Mouse (Mus musculus) erythroblast, embryonic 14.5 days (primary cell): ENCODE measurements around the gene Agrp. TPM values are rescaled to one million over a fixed set of nuclear protein-coding genes. Genes with fewer than 3 reads are reported as not detected.

Experiments
- H3K27me3 ChIP-seq: 2 replicates; pipeline ENCODE4 v1.6.1; 2012; ENCODE audit warnings: inconsistent platforms; ENCODE audit not compliant: control insufficient read depth
- H3K36me3 ChIP-seq: 2 replicates; pipeline ENCODE4 v1.6.1; 2012; ENCODE audit warnings: mild to moderate bottlenecking, inconsistent platforms; ENCODE audit not compliant: control insufficient read depth
- H3K4me1 ChIP-seq: 2 replicates; pipeline ENCODE4 v1.6.1; 2012; ENCODE audit warnings: inconsistent platforms; ENCODE audit not compliant: control insufficient read depth
- H3K4me3 ChIP-seq: replicated peaks from 2 replicates; pipeline ENCODE3; 2012; ENCODE audit warnings: moderate library complexity, mild to moderate bottlenecking, inconsistent platforms
- H3K9me3 ChIP-seq: 2 replicates; pipeline ENCODE4 v1.6.1; 2012; ENCODE audit warnings: low read length, inconsistent platforms, mixed read lengths; ENCODE audit not compliant: control insufficient read depth
- GATA1 ChIP-seq: IDR thresholded peaks from 2 replicates; pipeline ENCODE4 v1.6.1; 2012; ENCODE audit warnings: low read length, inconsistent platforms, mixed read lengths
- TAL1 ChIP-seq: IDR thresholded peaks from 3 replicates; pipeline ENCODE4 v1.6.1; 2012; ENCODE audit warnings: low read length, inconsistent platforms, mixed read lengths
- polyA plus RNA-seq: library from polyadenylated mRNA; stranded (reverse); fragments of >175 nt; gene quantifications from 2 replicates; pipeline ENCODE4 v1.2.3, GENCODE M21; 2012

Gene Agrp
- polyA plus RNA-seq, 1 experiment = not detected

GRCm38 (mm10) chr8:105640511-105640910 lies 3.3 kb upstream of the Agrp start:
- Histone ChIP-seq H3K36me3 (peaks cover 62% of the 10 kb centered on the region), H3K4me1 (peaks cover 50% of the 10 kb centered on the region), H3K4me3 (no peak overlapping the region), H3K9me3 (no peaks in the 10 kb centered on the region), H3K27me3 (no peaks in the 10 kb centered on the region)
- TF ChIP-seq GATA1 (no peak), TAL1 (no peak)

- H3K4me1 ChIP-seq = peaks cover 55% of the 10 kb centered on the region
- H3K4me3 ChIP-seq = no peak overlapping the region
- peaks cover 55% of the 10 kb centered on the region for H3K36me3 ChIP-seq
These were observed 2.6 kb upstream of the Agrp start for GRCm38 (mm10) chr8:105639835-105640234.

GRCm38 (mm10) chr8:105638510-105638909 lies 1.3 kb upstream of the Agrp start:
- H3K9me3 ChIP-seq = no peaks in the 10 kb centered on the region
- peak overlapping the region; percentile 87 for H3K4me3 ChIP-seq
- peaks cover 42% of the 10 kb centered on the region for H3K36me3 ChIP-seq
- H3K27me3 ChIP-seq = no peaks in the 10 kb centered on the region
- no peak for TF ChIP-seq GATA1
- no peak for TF ChIP-seq TAL1
- peaks cover 59% of the 10 kb centered on the region for H3K4me1 ChIP-seq

More at GRCm38 (mm10) chr8:105639835-105640234, 2.6 kb upstream of the Agrp start:
- Histone ChIP-seq H3K9me3 (no peaks in the 10 kb centered on the region), H3K27me3 (no peaks in the 10 kb centered on the region)
- TF ChIP-seq GATA1 = no peak
- no peak for TF ChIP-seq TAL1

- H3K4me3 ChIP-seq = peak overlapping the region; percentile 87
- TF ChIP-seq TAL1 = no peak
- TF ChIP-seq GATA1 = peak; percentile 52; the same call in 1 of the 2 replicates
- no peaks in the 10 kb centered on the region for H3K27me3 ChIP-seq
- no peaks in the 10 kb centered on the region for H3K9me3 ChIP-seq
- peaks cover 34% of the 10 kb centered on the region for H3K36me3 ChIP-seq
- H3K4me1 ChIP-seq = peaks cover 58% of the 10 kb centered on the region
These were observed 428 bp upstream of the Agrp start for GRCm38 (mm10) chr8:105637601-105638041.

GRCm38 (mm10) chr8:105636018-105636962 lies 903 bp downstream of the Agrp start, which contains the start of gene Ctcf:
Gene Ctcf (plus strand): TSS chr8:105636568.
- H3K9me3 ChIP-seq = no peaks in the 10 kb centered on the region
- H3K27me3 ChIP-seq = no peaks in the 10 kb centered on the region
- peak within 1 kb of the TSS; percentile 87 for H3K4me3 ChIP-seq
- TF ChIP-seq TAL1 (no peak), GATA1 (no peak; the same call in 1 of the 2 replicates)
- H3K4me1 ChIP-seq = peaks cover 62% of the 10 kb centered on the region
- peaks cover 32% of the 10 kb centered on the region for H3K36me3 ChIP-seq

- Histone ChIP-seq H3K36me3 (peaks cover 25% of the 10 kb centered on the region), H3K27me3 (no peaks in the 10 kb centered on the region), H3K4me3 (peak overlapping the region; percentile 87), H3K4me1 (peaks cover 56% of the 10 kb centered on the region), H3K9me3 (no peaks in the 10 kb centered on the region)
- no peak for TF ChIP-seq TAL1
- TF ChIP-seq GATA1 = no peak
These were observed 1.7 kb downstream of the Agrp start for GRCm38 (mm10) chr8:105635481-105635880.

GRCm38 (mm10) chr8:105634771-105635458 lies 2.3 kb downstream of the Agrp start:
- H3K36me3 ChIP-seq = peaks cover 23% of the 10 kb centered on the region
- no peak for TF ChIP-seq GATA1
- TF ChIP-seq TAL1 = no peak
- peaks cover 51% of the 10 kb centered on the region for H3K4me1 ChIP-seq
- peak overlapping the region; percentile 87 for H3K4me3 ChIP-seq
- H3K9me3 ChIP-seq = no peaks in the 10 kb centered on the region
- H3K27me3 ChIP-seq = no peaks in the 10 kb centered on the region

- TF ChIP-seq TAL1 (no peak), GATA1 (no peak)
- no peak overlapping the region for H3K4me3 ChIP-seq
- H3K4me1 ChIP-seq = peaks cover 13% of the 10 kb centered on the region
- H3K36me3 ChIP-seq = peaks cover 7% of the 10 kb centered on the region
- H3K27me3 ChIP-seq = no peaks in the 10 kb centered on the region
- no peaks in the 10 kb centered on the region for H3K9me3 ChIP-seq
These were observed 7.9 kb downstream of the Agrp start for GRCm38 (mm10) chr8:105629337-105629736.

GRCm38 (mm10) chr8:105626086-105626485 lies 11.1 kb downstream of the Agrp start:
- no peak for TF ChIP-seq GATA1
- no peak for TF ChIP-seq TAL1
- H3K36me3 ChIP-seq = peaks cover 30% of the 10 kb centered on the region
- H3K4me1 ChIP-seq = peaks cover 10% of the 10 kb centered on the region
- H3K27me3 ChIP-seq = no peaks in the 10 kb centered on the region
- H3K4me3 ChIP-seq = no peak overlapping the region
- H3K9me3 ChIP-seq = no peaks in the 10 kb centered on the region
